Mouse (Mus musculus): ENCODE data around the gene Ankmy1. TPM values are rescaled to one million over a fixed set of nuclear protein-coding genes. Genes with fewer than 3 reads are reported as not detected.

Ankmy1 gene
- polyA plus RNA-seq, 1 experiment, result 0.25 TPM

- no peak for TF ChIP-seq CTCF (IDR thresholded peaks at IDR 0.05; ENCODE audit: borderline replicate concordance, insufficient read depth, low read length)
- H3K4me1 ChIP-seq (ENCODE audit: control insufficient read depth, insufficient read depth, low read length), result peaks cover 4% of the 10 kb centered on the region; the same call in 1 of the 2 replicates
- 0 out of 2 replicates have a peak overlapping the region, but pooled peaks have one; percentile 4 for H3K27ac ChIP-seq (ENCODE audit: insufficient read depth, low read length)
- H3K4me3 ChIP-seq (ENCODE audit: insufficient read depth, low read length), result peak overlapping the region; percentile 73
Measured at GRCm38 (mm10) chr1:92935054-92935962, 32.6 kb upstream of the Ankmy1 start.

GRCm38 (mm10) chr1:92934182-92934827 lies 31.6 kb upstream of the Ankmy1 start, which contains the start of gene Capn10:
Capn10 (plus strand) TSS chr1:92934376.
- Histone ChIP-seq H3K4me1 (ENCODE audit: control insufficient read depth, insufficient read depth, low read length) (peaks cover 4% of the 10 kb centered on the region; the same call in 1 of the 2 replicates), H3K27ac (ENCODE audit: insufficient read depth, low read length) (peak within 1 kb of the TSS; percentile 96), H3K4me3 (ENCODE audit: insufficient read depth, low read length) (peak within 1 kb of the TSS; percentile 73)
- peak; percentile 67 for TF ChIP-seq POLR2A (IDR thresholded peaks at IDR 0.05; ENCODE audit: low read depth, low read length)
- no peak for TF ChIP-seq CTCF (IDR thresholded peaks at IDR 0.05; ENCODE audit: borderline replicate concordance, insufficient read depth, low read length)

- no peak; the same call in 1 of the 2 replicates for TF ChIP-seq POLR2A (IDR thresholded peaks at IDR 0.05; ENCODE audit: low read depth, low read length)
- H3K27ac ChIP-seq (ENCODE audit: insufficient read depth, low read length), result peak overlapping the region; percentile 96
- H3K4me1 ChIP-seq (ENCODE audit: control insufficient read depth, insufficient read depth, low read length), result peaks cover 4% of the 10 kb centered on the region; the same call in 1 of the 2 replicates
- peak overlapping the region; percentile 54 for H3K4me3 ChIP-seq (ENCODE audit: insufficient read depth, low read length)
Measured at GRCm38 (mm10) chr1:92933611-92934010, 30.9 kb upstream of the Ankmy1 start.

- H3K4me1 ChIP-seq (ENCODE audit: control insufficient read depth, insufficient read depth, low read length), result no peaks in the 10 kb centered on the region
- H3K4me3 ChIP-seq (ENCODE audit: insufficient read depth, low read length), result no peak overlapping the region
- no peak overlapping the region for H3K27ac ChIP-seq (ENCODE audit: insufficient read depth, low read length)
- no peak for TF ChIP-seq POLR2A (IDR thresholded peaks at IDR 0.05; ENCODE audit: low read depth, low read length)
- TF ChIP-seq CTCF (IDR thresholded peaks at IDR 0.05; ENCODE audit: borderline replicate concordance, insufficient read depth, low read length), result no peak
Measured at GRCm38 (mm10) chr1:92930171-92930706, 27.5 kb upstream of the Ankmy1 start.

GRCm38 (mm10) chr1:92921496-92921895 lies 18.8 kb upstream of the Ankmy1 start:
- Histone ChIP-seq H3K4me3 (ENCODE audit: insufficient read depth, low read length) (no peak overlapping the region), H3K27ac (ENCODE audit: insufficient read depth, low read length) (no peak overlapping the region), H3K4me1 (ENCODE audit: control insufficient read depth, insufficient read depth, low read length) (no peaks in the 10 kb centered on the region)
- TF ChIP-seq POLR2A (IDR thresholded peaks at IDR 0.05; ENCODE audit: low read depth, low read length), result no peak
- TF ChIP-seq CTCF (IDR thresholded peaks at IDR 0.05; ENCODE audit: borderline replicate concordance, insufficient read depth, low read length), result no peak

- Histone ChIP-seq H3K4me1 (ENCODE audit: control insufficient read depth, insufficient read depth, low read length) (no peaks in the 10 kb centered on the region), H3K27ac (ENCODE audit: insufficient read depth, low read length) (no peak overlapping the region), H3K4me3 (ENCODE audit: insufficient read depth, low read length) (no peak overlapping the region)
- TF ChIP-seq CTCF (IDR thresholded peaks at IDR 0.05; ENCODE audit: borderline replicate concordance, insufficient read depth, low read length), result no peak
- TF ChIP-seq POLR2A (IDR thresholded peaks at IDR 0.05; ENCODE audit: low read depth, low read length), result no peak
Measured at GRCm38 (mm10) chr1:92920474-92921200, 17.9 kb upstream of the Ankmy1 start.

- Histone ChIP-seq H3K4me1 (ENCODE audit: control insufficient read depth, insufficient read depth, low read length) (no peaks in the 10 kb centered on the region), H3K4me3 (ENCODE audit: insufficient read depth, low read length) (no peak overlapping the region), H3K27ac (ENCODE audit: insufficient read depth, low read length) (no peak overlapping the region)
- TF ChIP-seq POLR2A (IDR thresholded peaks at IDR 0.05; ENCODE audit: low read depth, low read length) (no peak), CTCF (IDR thresholded peaks at IDR 0.05; ENCODE audit: borderline replicate concordance, insufficient read depth, low read length) (no peak)
Measured at GRCm38 (mm10) chr1:92919775-92920174, 17.1 kb upstream of the Ankmy1 start.

GRCm38 (mm10) chr1:92919151-92919550 lies 16.4 kb upstream of the Ankmy1 start:
- Histone ChIP-seq H3K4me3 (ENCODE audit: insufficient read depth, low read length) (no peak overlapping the region), H3K4me1 (ENCODE audit: control insufficient read depth, insufficient read depth, low read length) (no peaks in the 10 kb centered on the region), H3K27ac (ENCODE audit: insufficient read depth, low read length) (no peak overlapping the region)
- TF ChIP-seq CTCF (IDR thresholded peaks at IDR 0.05; ENCODE audit: borderline replicate concordance, insufficient read depth, low read length) (no peak), POLR2A (IDR thresholded peaks at IDR 0.05; ENCODE audit: low read depth, low read length) (no peak)

GRCm38 (mm10) chr1:92916725-92917124 lies 14.0 kb upstream of the Ankmy1 start:
- no peak overlapping the region for H3K27ac ChIP-seq (ENCODE audit: insufficient read depth, low read length)
- H3K4me1 ChIP-seq (ENCODE audit: control insufficient read depth, insufficient read depth, low read length), result no peaks in the 10 kb centered on the region
- no peak overlapping the region for H3K4me3 ChIP-seq (ENCODE audit: insufficient read depth, low read length)
- TF ChIP-seq POLR2A (IDR thresholded peaks at IDR 0.05; ENCODE audit: low read depth, low read length) (no peak), CTCF (IDR thresholded peaks at IDR 0.05; ENCODE audit: borderline replicate concordance, insufficient read depth, low read length) (no peak)

Data from embryonic fibroblast, embryonic 13.5 days (primary cell).